Mouse (Mus musculus): ENCODE data around the gene Gm42906. TPM values are rescaled to one million over a fixed set of nuclear protein-coding genes. Genes with fewer than 3 reads are reported as not detected.

Gene Gm42906
- polyA plus RNA-seq, 1 experiment from 2014 or later: not detected

DNA sequence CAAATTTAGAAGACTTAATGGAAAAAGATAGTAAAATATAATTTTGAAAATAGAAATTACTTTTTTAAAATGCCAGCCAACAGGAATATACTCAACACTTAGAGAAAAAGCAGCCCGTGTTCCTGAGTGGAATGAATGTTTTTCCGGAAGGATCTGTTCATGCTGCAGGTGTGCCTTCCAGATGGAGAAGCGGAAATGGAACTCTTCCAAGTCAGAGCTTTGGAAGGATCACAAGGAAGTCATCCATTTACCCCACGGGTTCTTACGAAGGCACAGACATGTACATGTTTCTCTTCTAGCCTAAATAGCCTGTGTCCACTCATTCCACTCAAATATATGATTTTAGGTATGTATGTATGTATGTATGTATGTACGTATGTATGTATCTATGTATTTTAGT, 337.0 kb downstream of the Gm42906 start:
- ATAC-seq (ENCODE audit: insufficient read depth) (no peak), DNase-seq (no peak)
- Histone ChIP-seq H3K9ac (no peak overlapping the region), H3K4me3 (ENCODE audit: low read depth, low read length) (no peak overlapping the region), H3K9me3 (ENCODE audit: low read depth, low read length) (no peaks in the 10 kb centered on the region), H3K4me2 (no peak overlapping the region), H3K4me1 (ENCODE audit: insufficient read depth) (no peaks in the 10 kb centered on the region; the same call in 1 of the 2 replicates), H3K36me3 (ENCODE audit: insufficient read depth) (peaks cover 5% of the 10 kb centered on the region), H3K27ac (ENCODE audit: low read depth) (no peak overlapping the region), H3K27me3 (ENCODE audit: insufficient read depth, low read length) (no peaks in the 10 kb centered on the region)
- TF ChIP-seq CTCF (IDR thresholded peaks at IDR 0.05; ENCODE audit: low read depth): no peak
- 83% methylated on average over 6 of the region's 6 CpGs for WGBS

DNA sequence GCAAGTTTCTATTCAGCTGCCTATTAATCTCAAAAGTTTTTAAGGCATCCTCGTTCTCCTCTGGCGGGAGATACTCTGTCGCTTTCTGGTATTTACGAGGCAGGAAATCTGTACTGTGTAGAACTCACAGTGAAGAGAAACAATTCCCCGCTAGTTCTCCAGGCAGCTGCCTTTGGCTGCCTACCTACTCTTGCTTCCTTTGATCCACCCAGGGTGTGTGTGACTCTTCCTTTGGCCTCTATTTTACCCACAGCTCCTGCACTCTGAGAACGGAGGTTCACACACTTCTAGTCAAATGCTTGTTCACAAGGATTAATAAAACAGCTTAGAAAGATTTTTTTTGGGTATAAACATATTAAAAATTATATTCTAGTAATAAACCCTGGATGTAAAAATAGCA, 338.8 kb downstream of the Gm42906 start:
- Histone ChIP-seq H3K4me2 (no peak overlapping the region), H3K27me3 (ENCODE audit: insufficient read depth, low read length) (no peaks in the 10 kb centered on the region), H3K9me3 (ENCODE audit: low read depth, low read length) (no peaks in the 10 kb centered on the region), H3K36me3 (ENCODE audit: insufficient read depth) (peaks cover 5% of the 10 kb centered on the region), H3K27ac (ENCODE audit: low read depth) (no peak overlapping the region), H3K9ac (no peak overlapping the region), H3K4me3 (ENCODE audit: low read depth, low read length) (no peak overlapping the region), H3K4me1 (ENCODE audit: insufficient read depth) (no peaks in the 10 kb centered on the region; the same call in 1 of the 2 replicates)
- TF ChIP-seq CTCF (IDR thresholded peaks at IDR 0.05; ENCODE audit: low read depth): no peak
- ATAC-seq (ENCODE audit: insufficient read depth) (no peak), DNase-seq (no peak)
- 61% methylated on average over 6 of the region's 6 CpGs for WGBS

DNA sequence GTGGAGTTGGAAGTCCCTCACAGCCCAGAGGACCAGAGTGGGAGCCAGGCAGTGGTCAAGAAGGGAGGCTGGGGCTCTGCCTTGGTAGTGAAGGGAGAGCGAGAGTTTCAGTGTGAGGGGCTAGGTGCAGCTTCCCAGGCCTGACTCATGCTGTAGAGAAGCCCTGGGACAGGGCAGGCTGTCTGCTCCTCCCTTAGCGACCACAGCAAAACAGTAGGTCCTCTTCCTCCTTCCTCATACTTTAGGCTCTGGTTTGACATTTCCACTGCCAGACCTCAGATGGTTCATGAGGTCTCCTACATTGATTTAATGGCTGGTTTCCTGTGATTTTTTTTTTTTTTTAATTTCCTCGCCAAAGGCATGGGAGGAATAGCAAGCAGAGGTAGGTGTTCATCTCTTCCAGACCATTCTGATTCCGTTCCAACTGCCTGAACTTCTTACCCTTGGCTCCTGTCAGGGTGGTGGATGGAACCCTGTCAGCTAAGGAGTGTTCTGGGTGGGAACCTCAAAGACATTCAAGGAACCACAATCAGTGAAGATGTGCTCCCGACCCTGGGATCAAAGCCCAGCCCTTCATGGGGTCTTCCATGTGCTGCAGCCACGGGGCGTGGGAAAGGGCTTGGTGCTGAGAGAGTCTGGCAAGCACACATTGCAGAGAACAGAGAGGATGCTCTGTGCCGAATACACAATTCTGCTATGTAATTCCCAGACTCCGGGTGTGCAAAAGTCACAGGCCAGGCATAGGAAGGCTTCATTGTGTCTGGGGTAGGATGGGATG, 341.3 kb downstream of the Gm42906 start:
- Histone ChIP-seq H3K4me1 (ENCODE audit: insufficient read depth) (no peaks in the 10 kb centered on the region; the same call in 1 of the 2 replicates), H3K27me3 (ENCODE audit: insufficient read depth, low read length) (no peaks in the 10 kb centered on the region), H3K4me3 (ENCODE audit: low read depth, low read length) (no peak overlapping the region), H3K9ac (no peak overlapping the region), H3K27ac (ENCODE audit: low read depth) (no peak overlapping the region), H3K4me2 (no peak overlapping the region), H3K9me3 (ENCODE audit: low read depth, low read length) (no peaks in the 10 kb centered on the region), H3K36me3 (ENCODE audit: insufficient read depth) (no peaks in the 10 kb centered on the region)
- DNase-seq (no peak), ATAC-seq (ENCODE audit: insufficient read depth) (no peak)
- TF ChIP-seq CTCF (IDR thresholded peaks at IDR 0.05; ENCODE audit: low read depth): no peak
- 66% methylated on average over 9 of the region's 9 CpGs for WGBS

DNA sequence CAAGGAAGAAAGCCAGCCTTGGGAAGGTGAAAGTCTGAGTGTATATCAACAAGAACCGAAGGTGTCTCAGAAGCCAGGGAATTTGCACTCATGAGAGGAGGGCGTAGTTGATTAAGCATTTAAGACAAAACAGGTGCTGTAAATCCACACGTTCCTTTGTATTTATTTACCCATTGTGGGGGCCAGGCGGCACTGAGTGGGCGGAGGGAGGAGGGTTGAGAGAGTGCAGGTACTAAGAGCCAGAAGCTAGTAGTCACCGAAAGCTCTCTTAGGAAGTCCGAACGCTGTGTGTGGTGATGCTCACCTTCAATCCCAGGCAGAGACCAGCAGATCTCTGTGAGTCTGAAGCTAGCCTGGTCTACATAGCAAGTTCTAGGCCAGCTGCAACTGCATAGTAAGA, 342.2 kb downstream of the Gm42906 start:
- Histone ChIP-seq H3K4me3 (ENCODE audit: low read depth, low read length) (no peak overlapping the region), H3K4me2 (no peak overlapping the region), H3K9ac (no peak overlapping the region), H3K27ac (ENCODE audit: low read depth) (no peak overlapping the region), H3K27me3 (ENCODE audit: insufficient read depth, low read length) (no peaks in the 10 kb centered on the region), H3K36me3 (ENCODE audit: insufficient read depth) (no peaks in the 10 kb centered on the region), H3K9me3 (ENCODE audit: low read depth, low read length) (no peaks in the 10 kb centered on the region), H3K4me1 (ENCODE audit: insufficient read depth) (no peaks in the 10 kb centered on the region; the same call in 1 of the 2 replicates)
- TF ChIP-seq CTCF (IDR thresholded peaks at IDR 0.05; ENCODE audit: low read depth): no peak
- WGBS: 74% methylated on average over 8 of the region's 8 CpGs
- ATAC-seq (ENCODE audit: insufficient read depth): no peak
- no peak for DNase-seq

DNA sequence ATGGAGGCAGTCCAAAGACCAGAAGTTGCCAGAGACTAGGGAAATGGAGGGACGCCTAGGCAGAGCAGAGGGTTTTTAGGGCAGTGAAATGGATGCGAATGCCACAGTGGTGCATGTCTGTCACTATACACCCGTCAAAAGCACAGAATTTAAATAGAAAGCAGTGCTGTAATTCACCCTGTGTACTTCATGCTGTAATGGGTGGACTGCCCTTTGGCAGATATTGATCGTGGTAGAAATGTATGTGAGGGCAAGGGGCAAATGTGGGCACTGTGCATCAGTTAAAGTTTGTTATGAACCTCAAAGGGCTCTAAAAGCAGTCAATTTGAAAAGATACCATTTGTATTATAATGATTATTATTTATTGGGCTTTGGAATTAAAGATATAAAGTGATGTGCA, 347.7 kb downstream of the Gm42906 start:
- no peak for TF ChIP-seq CTCF (IDR thresholded peaks at IDR 0.05; ENCODE audit: low read depth)
- no peak overlapping the region for H3K9ac ChIP-seq
- H3K27me3 ChIP-seq (ENCODE audit: insufficient read depth, low read length): no peaks in the 10 kb centered on the region
- no peak overlapping the region for H3K27ac ChIP-seq (ENCODE audit: low read depth)
- 88% methylated on average over 4 of the region's 4 CpGs for WGBS
- no peaks in the 10 kb centered on the region for H3K4me1 ChIP-seq (ENCODE audit: insufficient read depth)
- no peaks in the 10 kb centered on the region for H3K36me3 ChIP-seq (ENCODE audit: insufficient read depth)
- no peaks in the 10 kb centered on the region for H3K9me3 ChIP-seq (ENCODE audit: low read depth, low read length)
- H3K4me3 ChIP-seq (ENCODE audit: low read depth, low read length): no peak overlapping the region
- H3K4me2 ChIP-seq: no peak overlapping the region
- ATAC-seq (ENCODE audit: insufficient read depth): no peak
- no peak for DNase-seq

DNA sequence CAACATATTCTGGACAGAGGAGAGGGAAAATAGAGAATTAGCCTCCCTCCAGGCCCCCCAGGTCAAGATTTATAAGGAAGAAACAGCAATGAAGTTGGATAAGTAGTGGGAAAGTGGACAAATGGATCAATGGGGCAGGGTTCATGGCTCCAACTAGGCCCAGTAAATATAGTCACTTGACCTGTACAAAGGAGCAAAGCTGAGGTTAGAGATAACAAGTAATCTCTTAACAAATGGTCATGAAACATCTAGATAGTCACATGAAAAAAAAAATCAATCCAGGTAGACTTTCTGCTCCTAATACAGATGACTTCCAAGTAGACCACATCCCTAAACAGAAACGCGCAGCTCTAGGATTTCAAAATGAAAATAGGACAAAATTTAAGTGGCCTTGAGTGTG, 350.0 kb downstream of the Gm42906 start:
- ATAC-seq (ENCODE audit: insufficient read depth) (no peak), DNase-seq (no peak)
- Histone ChIP-seq H3K4me3 (ENCODE audit: low read depth, low read length) (no peak overlapping the region), H3K27ac (ENCODE audit: low read depth) (no peak overlapping the region), H3K9me3 (ENCODE audit: low read depth, low read length) (no peaks in the 10 kb centered on the region), H3K4me1 (ENCODE audit: insufficient read depth) (no peaks in the 10 kb centered on the region), H3K9ac (no peak overlapping the region), H3K27me3 (ENCODE audit: insufficient read depth, low read length) (no peaks in the 10 kb centered on the region), H3K4me2 (no peak overlapping the region), H3K36me3 (ENCODE audit: insufficient read depth) (no peaks in the 10 kb centered on the region)
- WGBS: 98% methylated on average over 2 of the region's 2 CpGs
- no peak for TF ChIP-seq CTCF (IDR thresholded peaks at IDR 0.05; ENCODE audit: low read depth)

DNA sequence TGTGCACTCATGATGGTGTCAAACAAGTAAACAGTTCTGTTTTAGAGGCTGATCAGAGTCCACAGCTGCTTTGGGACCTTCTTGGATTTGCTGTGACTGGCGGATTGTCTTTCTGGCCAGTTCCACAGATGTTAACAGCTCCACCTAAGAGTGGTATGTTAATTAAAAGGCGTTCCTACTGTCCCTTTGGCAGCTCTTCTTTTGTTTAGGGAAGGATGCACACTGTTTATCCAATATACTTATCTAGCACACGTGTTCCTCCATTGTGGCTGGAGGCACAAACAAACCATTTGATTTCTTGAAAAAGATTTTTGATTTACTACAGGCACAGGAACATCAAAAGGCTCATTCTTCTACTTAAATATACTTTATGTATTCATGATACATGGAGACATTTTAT, 351.0 kb downstream of the Gm42906 start:
- H3K4me2 ChIP-seq: no peak overlapping the region
- no peaks in the 10 kb centered on the region for H3K27me3 ChIP-seq (ENCODE audit: insufficient read depth, low read length)
- no peaks in the 10 kb centered on the region for H3K4me1 ChIP-seq (ENCODE audit: insufficient read depth)
- no peak for TF ChIP-seq CTCF (IDR thresholded peaks at IDR 0.05; ENCODE audit: low read depth)
- H3K9ac ChIP-seq: no peak overlapping the region
- ATAC-seq (ENCODE audit: insufficient read depth): no peak
- no peak overlapping the region for H3K4me3 ChIP-seq (ENCODE audit: low read depth, low read length)
- 55% methylated on average over 3 of the region's 3 CpGs for WGBS
- no peaks in the 10 kb centered on the region for H3K36me3 ChIP-seq (ENCODE audit: insufficient read depth)
- no peak overlapping the region for H3K27ac ChIP-seq (ENCODE audit: low read depth)
- no peak for DNase-seq
- no peaks in the 10 kb centered on the region for H3K9me3 ChIP-seq (ENCODE audit: low read depth, low read length)

Data from lung, embryonic 14.5 days (tissue).